Mouse (Mus musculus) urinary bladder, postnatal 36 days (tissue): ENCODE data around the gene Irf2bp1.

ENCODE experiments used
- DNase-seq, 2 experiments: peaks; one replicate each; pipeline ENCODE4 v3.0.0; 2022; ENCODE audit warnings: low spot score in 2 of 2, mixed read lengths in 1 of 2

The Irf2bp1 gene

DNA sequence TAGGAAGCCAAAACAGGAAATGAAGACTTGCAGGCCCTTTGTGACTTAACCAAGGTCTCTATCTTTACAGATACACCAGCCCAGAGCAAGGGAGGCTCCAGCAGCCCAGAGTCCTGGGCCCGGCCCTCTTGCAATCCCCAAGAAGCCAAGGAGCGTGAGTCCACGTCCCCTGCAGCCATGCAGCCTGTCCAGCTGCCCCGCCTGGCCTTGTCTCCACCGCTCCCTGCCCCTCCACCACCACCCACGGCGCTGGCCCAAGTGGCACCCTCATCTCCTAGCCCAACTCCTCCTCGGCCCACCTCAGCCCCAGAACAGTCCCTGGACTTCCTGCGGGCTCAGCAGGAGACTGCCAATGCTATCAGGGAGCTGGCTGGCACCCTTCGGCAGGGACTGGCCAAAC, 3.4 kb upstream of the Irf2bp1 start:
- no peak for DNase-seq

DNA sequence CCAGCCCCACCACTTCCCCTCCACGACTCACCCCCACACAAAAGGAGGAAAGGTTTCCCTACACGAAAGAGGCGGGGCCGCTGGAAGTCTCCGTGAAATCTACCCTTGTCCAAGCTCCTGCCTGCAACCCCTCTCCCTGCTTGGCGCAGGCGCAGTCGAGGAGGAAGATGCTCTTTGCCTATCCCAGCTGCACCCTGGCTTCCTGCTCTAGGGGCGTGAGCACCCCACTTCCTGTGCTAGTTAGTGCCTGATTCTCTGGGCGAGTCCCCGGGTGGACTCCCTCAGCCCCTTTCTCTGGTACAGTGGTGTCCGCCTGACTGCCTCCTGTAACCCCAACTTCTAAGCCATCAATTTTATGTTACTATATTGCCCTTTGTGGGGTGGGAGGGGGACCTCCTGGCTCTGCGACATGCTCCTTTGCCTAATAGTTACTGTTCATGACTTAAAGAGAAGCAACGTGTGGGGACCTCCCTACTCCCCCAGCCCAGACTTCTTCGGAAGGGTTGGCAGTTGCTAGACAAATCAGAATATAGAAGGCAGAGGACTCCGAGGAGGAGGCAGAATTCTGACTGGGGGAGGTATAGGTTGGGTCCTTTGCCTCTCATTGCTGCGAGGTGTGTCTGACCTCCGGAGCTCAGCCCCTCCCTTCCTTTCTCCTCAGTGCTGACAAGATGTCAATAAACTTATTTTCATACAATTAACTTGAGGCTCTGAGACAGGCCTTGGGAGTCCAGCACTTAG, 2.6 kb upstream of the Irf2bp1 start:
- DNase-seq: peak in 1 of 2 experiments; percentile 67

- no peak for DNase-seq
These were observed 2.1 kb upstream of the Irf2bp1 start for GRCm38 (mm10) chr7:19001807-19002085.

DNA sequence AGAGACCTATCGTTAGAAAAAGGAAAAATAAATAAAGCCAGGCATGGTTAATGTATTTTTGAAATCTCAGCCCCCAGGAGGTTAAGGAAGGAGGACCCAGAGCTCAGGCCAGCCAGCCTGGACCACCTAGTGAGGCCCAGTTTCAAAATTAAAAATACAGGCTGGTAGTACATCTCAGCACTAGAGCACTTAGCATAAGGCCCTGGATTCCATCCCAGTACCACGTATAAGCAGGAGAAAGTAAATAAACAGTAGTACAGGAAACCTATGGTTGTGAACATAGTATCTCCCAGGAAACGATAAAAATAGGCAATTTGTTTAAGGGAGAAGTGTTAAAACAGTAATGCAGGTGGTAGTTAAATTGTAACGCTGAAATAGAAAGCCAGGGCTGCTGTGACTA, 1.7 kb upstream of the Irf2bp1 start:
- no peak for DNase-seq

GRCm38 (mm10) chr7:19002848-19003498, 871 bp upstream of the Irf2bp1 start:
- DNase-seq: peak; percentile 65 to 67

DNA sequence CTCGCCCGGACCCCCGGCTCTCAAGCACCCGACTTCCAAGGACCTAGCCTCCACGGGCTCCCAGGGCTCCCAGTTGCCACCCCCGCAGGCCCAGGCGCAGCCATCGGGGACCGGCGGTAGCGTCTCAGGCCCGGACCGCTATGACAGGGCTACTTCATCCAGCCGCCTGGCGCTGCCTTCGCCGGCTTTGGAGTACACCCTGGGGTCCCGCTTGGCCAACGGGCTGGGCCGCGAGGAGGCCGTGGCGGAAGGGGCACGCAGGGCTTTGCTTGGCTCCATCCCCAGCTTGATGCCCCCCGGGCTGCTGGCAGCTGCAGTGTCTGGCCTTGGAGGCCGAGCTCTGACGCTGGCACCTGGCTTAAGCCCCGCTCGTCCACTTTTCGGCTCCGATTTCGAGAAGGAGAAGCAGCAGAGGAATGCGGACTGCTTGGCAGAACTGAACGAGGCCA, 811 bp downstream of the Irf2bp1 start:
- DNase-seq: no peak

DNA sequence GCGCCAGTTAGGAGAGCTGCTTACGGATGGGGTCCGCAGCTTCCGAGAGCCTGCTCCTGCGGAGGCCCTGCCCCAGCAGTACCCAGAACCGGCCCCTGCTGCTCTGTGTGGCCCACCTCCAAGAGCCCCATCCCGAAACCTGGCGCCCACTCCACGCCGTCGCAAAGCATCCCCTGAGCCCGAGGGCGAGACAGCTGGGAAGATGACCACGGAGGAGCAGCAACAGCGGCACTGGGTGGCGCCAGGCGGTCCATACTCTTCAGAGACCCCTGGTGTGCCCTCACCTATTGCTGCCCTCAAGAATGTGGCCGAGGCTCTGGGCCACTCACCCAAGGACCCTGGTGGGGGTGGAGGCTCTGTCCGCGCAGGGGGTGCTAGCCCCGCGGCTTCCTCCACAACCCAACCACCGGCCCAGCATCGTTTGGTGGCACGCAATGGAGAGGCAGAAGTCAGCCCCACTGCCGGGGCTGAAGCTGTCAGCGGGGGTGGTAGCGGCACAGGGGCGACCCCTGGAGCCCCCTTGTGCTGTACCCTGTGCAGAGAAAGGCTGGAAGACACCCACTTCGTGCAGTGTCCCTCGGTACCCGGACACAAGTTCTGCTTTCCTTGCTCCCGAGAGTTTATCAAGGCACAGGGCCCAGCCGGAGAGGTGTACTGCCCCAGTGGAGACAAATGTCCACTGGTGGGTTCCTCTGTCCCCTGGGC, 1.7 kb downstream of the Irf2bp1 start:
- no peak for DNase-seq

DNA sequence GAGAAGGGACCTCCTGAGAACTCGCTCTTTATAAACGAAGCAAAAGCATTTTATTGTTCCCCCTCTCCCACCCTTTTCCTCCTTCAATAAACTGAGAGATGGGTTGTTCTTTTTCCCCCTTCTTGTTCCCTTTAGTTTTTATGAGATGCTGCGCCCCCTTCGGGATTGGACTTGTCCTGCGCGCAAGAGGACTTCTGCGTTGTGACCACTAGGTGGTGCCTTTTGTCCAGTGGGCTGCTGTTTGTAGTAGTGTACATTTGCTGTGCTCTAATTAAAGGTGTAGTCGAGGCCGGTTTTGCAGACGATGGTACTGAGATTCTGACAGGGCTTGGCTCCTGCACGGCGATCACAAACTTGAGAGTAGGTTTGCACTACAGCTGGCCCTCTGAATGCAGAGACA, 2.6 kb downstream of the Irf2bp1 start:
- peak; percentile 79 to 83 for DNase-seq

GRCm38 (mm10) chr7:19007026-19007977, 3.5 kb downstream of the Irf2bp1 start:
- DNase-seq: no peak

DNA sequence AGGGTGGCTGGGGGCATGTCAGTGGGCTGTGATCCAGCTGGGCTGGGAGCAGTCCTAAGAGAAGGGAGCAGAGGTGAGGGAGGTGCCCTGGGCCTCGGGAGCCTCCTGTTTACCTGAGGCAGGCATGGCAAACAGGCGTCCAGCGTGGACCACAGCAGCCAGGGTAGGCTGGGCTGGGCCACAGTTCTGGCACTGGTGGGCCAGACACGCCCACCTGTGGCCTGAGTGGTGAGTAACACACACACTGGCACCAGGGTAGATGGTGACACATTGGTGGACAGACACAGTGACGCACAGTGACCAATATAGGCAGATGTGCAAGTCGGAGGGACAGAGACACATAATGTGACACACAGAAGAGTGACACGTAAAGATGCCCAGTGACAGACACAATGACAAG, 6.7 kb downstream of the Irf2bp1 start:
- no peak for DNase-seq

DNA sequence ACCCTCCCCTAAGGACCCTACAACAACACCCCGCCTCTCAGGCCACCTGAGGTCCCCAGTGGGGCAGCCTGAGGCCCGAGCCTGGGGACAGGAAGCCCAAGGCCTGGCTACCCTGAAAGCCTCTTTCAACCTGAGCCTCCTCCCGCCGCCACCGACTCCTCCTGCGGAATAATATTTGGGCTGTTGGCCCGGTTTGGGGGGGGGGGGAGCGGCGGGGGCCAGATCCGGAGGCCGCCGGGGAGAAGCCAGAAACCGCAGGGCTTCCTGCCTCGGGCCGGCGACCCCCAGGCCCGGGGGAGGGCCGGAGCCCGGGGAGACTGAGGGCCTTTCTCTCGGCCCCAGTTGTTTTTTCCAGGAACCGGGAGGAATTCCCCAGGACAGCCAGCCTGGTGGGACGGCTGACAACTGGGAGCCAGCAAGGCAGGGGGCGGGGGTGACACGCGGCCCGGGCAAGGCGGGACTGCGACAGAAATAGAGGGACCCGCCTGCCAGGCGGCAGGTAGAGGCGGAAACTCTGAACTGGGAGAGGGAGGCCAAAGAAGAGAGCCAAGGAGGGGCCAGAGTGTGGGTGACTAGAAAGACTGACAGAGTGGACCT, 8.3 kb downstream of the Irf2bp1 start:
- no peak for DNase-seq

GRCm38 (mm10) chr7:19012882-19013281, 9.0 kb downstream of the Irf2bp1 start:
- no peak for DNase-seq

DNA sequence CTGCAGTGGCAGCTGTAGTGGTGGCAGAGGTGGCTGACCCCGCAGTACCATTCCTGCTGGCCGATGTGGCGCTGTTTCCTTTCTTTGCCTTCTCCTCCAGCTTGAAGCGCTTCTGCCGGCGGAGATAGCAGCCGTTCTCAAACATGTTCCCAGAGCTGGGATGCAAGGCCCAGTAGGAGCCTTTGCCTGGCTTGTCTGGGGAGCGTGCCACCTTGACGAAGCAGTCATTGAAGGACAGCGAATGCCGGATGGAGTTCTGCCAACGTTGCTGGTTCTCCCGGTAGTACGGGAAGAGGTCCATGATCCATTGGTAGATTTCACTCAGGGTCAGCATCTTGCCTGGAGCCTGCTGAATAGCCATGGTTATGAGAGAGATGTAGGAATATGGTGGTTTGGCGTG, 10.6 kb downstream of the Irf2bp1 start:
- DNase-seq: no peak

GRCm38 (mm10) chr7:19016042-19016441, 12.2 kb downstream of the Irf2bp1 start:
- DNase-seq: no peak

- DNase-seq: no peak
These were observed 14.1 kb downstream of the Irf2bp1 start for GRCm38 (mm10) chr7:19017909-19018308.

GRCm38 (mm10) chr7:19021048-19021447, 17.2 kb downstream of the Irf2bp1 start:
- DNase-seq: no peak

GRCm38 (mm10) chr7:19022189-19022958, 18.5 kb downstream of the Irf2bp1 start:
- no peak for DNase-seq

- peak in 1 of 2 experiments; percentile 28 for DNase-seq
These were observed 19.5 kb downstream of the Irf2bp1 start, which contains the start of gene Foxa3 for GRCm38 (mm10) chr7:19023357-19023814. TSS of gene Foxa3 (minus strand) at chr7:19023538.

DNA sequence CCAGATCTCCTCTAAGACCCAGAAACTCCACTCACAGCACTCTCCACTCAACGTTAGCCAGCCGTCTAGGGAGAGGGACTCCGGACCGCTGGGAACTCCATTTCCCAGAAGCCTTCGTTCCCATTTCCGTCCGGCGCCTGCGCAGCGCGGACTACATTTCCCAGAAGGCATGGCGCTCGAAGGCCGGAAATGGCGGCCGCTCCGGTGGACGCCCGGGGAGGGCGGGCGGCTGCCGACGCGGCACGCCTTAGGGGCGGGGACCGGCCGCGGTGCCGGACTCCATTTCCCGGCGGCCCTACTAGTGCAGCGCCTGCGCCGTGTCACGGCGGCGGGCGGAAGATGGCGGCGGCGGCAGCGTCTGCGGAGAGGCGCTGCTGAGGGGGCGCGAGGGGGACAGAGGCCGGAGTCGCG, 20.3 kb downstream of the Irf2bp1 start, which contains the start of gene Sympk:
Gene Sympk, plus strand, starts transcription at position 282 of the 411 bp plus-strand sequence.
- peak; percentile 92 to 96 for DNase-seq

DNA sequence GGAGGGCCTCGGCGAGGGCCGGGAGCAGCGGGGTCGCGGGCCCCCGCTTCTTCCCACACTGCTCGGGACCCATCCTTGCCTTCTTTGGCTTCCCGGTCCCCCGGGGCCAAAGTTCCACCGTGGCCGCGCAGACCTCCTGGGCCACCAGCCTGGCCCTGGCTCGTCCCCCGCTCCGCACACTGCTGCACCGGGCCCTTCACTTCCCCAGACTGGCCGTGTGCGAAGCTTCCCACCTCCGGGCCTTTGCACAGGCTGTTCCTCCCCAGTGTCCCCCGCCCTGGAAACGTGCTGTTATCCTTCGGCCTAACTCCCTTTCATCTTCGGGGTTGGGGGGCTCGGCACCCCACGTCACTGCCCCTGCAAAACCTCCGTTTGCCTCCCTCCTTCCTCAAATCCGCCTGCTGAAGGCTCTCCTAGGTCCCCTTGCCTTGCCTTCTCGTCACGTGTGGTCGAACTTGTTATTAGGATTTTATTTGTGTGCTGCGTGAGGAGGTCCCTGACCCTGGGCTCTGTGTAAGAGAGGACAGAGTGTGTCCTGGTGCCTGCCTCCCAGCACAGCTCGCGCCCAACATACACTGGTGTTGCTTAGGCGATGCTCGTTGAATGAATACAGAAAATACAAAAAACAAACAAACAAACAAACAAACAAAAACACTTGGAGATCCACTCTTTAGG, 20.9 kb downstream of the Irf2bp1 start:
- no peak for DNase-seq
